15 mouse cellular contexts compared by ENCODE assay signal in the genomic region with DNA sequence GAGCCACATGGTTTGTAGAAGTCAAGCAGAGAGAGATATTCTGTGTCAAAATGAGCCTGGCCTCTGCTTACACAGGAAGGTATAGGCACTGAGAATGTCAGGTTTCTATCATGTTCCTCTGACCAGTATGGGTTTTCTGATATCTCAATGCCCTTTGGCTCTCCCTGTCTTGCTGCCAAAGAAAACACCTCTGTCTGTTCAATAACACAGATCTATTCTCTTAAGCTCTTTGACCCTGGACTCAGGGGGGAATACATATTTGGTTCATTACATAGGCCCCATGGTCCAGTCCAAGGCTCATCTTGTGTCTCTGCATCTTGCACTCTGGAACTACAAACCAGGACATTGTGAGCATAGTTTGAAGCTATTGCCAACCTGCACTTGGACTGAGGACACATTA. TPM values are rescaled to one million over a fixed set of nuclear protein-coding genes. Genes with fewer than 3 reads are reported as not detected.
"Had no signal": no experiment of that assay in that cellular context is flagged by ENCODE, and none has a peak within 500 bp of the region (broad histone marks: within the 10 kb centered on the region; RNA-seq: fewer than 3 reads in every experiment).

A gene (minus strand): TSS at position 213 of the 400 bp plus-strand sequence.

- H3K27ac ChIP-seq: limb, embryonic 15.5 days; midbrain, embryonic 13.5 days had no signal

- H3K36me3 ChIP-seq: limb, embryonic 15.5 days; midbrain, embryonic 13.5 days had no signal

- H3K4me2 ChIP-seq: limb, embryonic 15.5 days had no signal

- H3K4me3 ChIP-seq: limb, embryonic 15.5 days; midbrain, embryonic 13.5 days had no signal

- H3K9ac ChIP-seq: limb, embryonic 15.5 days; midbrain, embryonic 13.5 days had no signal

- H3K9me3 ChIP-seq: limb, embryonic 15.5 days had no signal

- H3K4me1 ChIP-seq: limb, embryonic 15.5 days had no signal

- H3K27me3 ChIP-seq: limb, embryonic 15.5 days; midbrain, embryonic 13.5 days had no signal

- ATAC-seq: lung, postnatal 0 days; midbrain, embryonic 13.5 days had no signal

- DNase-seq: kidney, postnatal 25 days; layer of hippocampus, adult 9-11 months; layer of hippocampus, postnatal 36 days; lung, adult 2 months; lung, postnatal 36 days; right cerebral cortex, postnatal 14 days; thymus, postnatal 36 days had no signal

RNA-seq across cellular contexts. Expression of the gene that starts here (rescaled TPM):
- polyA plus RNA-seq: kidney, embryonic 14.5 days; limb, embryonic 11.5 days; limb, embryonic 15.5 days; lung, postnatal 0 days; midbrain, embryonic 13.5 days; midbrain, postnatal 0 days; neural tube, embryonic 14.5 days; thymus, postnatal 0 days had no signal
